17 mouse cellular contexts compared by ENCODE assay signal in genomic region chr14:77150556-77150955, GRCm38 (mm10). TPM values are rescaled to one million over a fixed set of nuclear protein-coding genes. Genes with fewer than 3 reads are reported as not detected.
"Had no signal": no experiment of that assay in that cellular context is flagged by ENCODE, and none has a peak within 500 bp of the region (broad histone marks: within the 10 kb centered on the region; RNA-seq: fewer than 3 reads in every experiment).

No protein-coding gene starts in this region.

- H3K4me3 ChIP-seq: intestine, embryonic 15.5 days; layer of hippocampus, adult 2 months; limb, embryonic 12.5 days; liver, embryonic 13.5 days; lung, embryonic 15.5 days; megakaryocyte, embryonic 14.5 days; midbrain, embryonic 12.5 days had no signal

- H3K9ac ChIP-seq: intestine, embryonic 15.5 days; limb, embryonic 12.5 days; liver, embryonic 13.5 days; liver, postnatal 0 days; lung, embryonic 15.5 days; midbrain, embryonic 12.5 days had no signal

- H3K4me2 ChIP-seq: intestine, embryonic 15.5 days; limb, embryonic 12.5 days; liver, embryonic 13.5 days; lung, embryonic 15.5 days; midbrain, embryonic 12.5 days had no signal

- H3K27ac ChIP-seq: intestine, embryonic 15.5 days; kidney, postnatal 0 days; layer of hippocampus, adult 2 months; limb, embryonic 12.5 days; liver, embryonic 13.5 days; lung, embryonic 15.5 days; macrophage; midbrain, embryonic 12.5 days; stomach, postnatal 0 days had no signal

- ATAC-seq: intestine, embryonic 15.5 days; liver, postnatal 0 days had no signal

- DNase-seq: liver; liver, embryonic 13.5 days; liver, postnatal 0 days; lung, postnatal 14 days; right cerebral cortex, adult 18-20 months; right cerebral cortex, postnatal 25 days; thymus, adult 18-20 months; thymus, postnatal 25 days had no signal

- H3K36me3 ChIP-seq: intestine, embryonic 15.5 days; limb, embryonic 12.5 days; liver, embryonic 13.5 days; lung, embryonic 15.5 days; midbrain, embryonic 12.5 days had no signal

- H3K4me1 ChIP-seq: intestine, embryonic 15.5 days; liver, embryonic 13.5 days; lung, embryonic 15.5 days; megakaryocyte, embryonic 14.5 days had no signal

- H3K9me3 ChIP-seq: intestine, embryonic 15.5 days; limb, embryonic 12.5 days; liver, embryonic 13.5 days; lung, embryonic 15.5 days; midbrain, embryonic 12.5 days had no signal

RNA-seq across cellular contexts. Expression of gene Enox1, which starts 6.0 kb away (rescaled TPM):
- polyA plus RNA-seq: macrophage had no signal
